Mouse (Mus musculus) Patski (cell line): Measurements from ENCODE around the gene Fev. TPM values are rescaled to one million over a fixed set of nuclear protein-coding genes. Genes with fewer than 3 reads are reported as not detected.

Experiments used
- ATAC-seq: fragments of 100-300 bp; one replicate; pipeline ENCODE4 v1.8.0; 2021
- CTCF ChIA-PET: fragments of 350-600 bp; sonication (Branson Sonifier 250); formaldehyde crosslinking; loops from one replicate; lab custom pipeline; 2022; ENCODE audit warnings: inconsistent platforms; lab: Charles Lee
- POLR2A ChIA-PET: fragments of 350-600 bp; sonication (Branson Sonifier 250); formaldehyde crosslinking; loops from one replicate; lab custom pipeline; 2022; ENCODE audit warnings: antibody characterized with exemption, inconsistent platforms; lab: Charles Lee
- DNase-seq: peaks from one replicate; pipeline ENCODE4 v3.0.0-alpha.2; 2011; ENCODE audit warnings: low read depth, low spot score
- H3K27me3 ChIP-seq: fragments of 371-371 bp; one replicate; pipeline ENCODE4 v1.5.1; 2021
- CTCF ChIP-seq: fragments of 100-300 bp; IDR thresholded peaks from one replicate; pipeline ENCODE4 v1.5.1; 2021
- in situ Hi-C: fragments of 300-500 bp; cut with MboI; formaldehyde crosslinking; loops from 3 replicates; pipeline ENCODE4 v1.11.1; 2018; ENCODE audit warnings: low pct_unique_long_range_greater_than_20kb, mixed read lengths
- polyA plus RNA-seq: library from polyadenylated mRNA; unstranded; gene quantifications from one replicate; pipeline ENCODE4 v1.2.3, GENCODE M21; 2021

Fev gene
- polyA plus RNA-seq, 1 experiment from 2014 or later, result not detected

DNA sequence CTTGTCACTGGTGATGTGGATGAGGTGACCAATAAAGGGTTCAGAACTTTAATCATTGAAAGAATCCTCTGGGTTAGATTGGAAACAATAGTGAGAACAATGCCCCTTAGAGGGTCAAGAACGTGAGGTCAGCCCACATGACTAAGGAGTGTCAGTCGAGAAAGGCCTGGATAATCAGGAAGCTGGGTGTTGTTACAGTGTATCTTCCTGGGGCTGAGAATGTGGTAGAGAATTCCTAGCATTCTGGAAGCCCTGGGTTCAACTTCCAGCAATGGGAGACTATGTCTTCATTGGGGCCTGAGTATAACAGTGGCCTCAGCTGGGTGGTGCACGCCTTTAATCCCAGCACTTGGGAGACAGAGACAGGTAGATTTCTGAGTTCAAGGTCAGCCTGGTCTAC is 8.0 kb downstream of the Fev start:
- ATAC-seq, result no peak
- in situ Hi-C loops, result no loop called here
- ChIA-PET CTCF (interaction anchor here (1.1 kb wide), 1 partner anchor 175 kb away, joined by 3 read pairs; no protein-coding TSS in a partner anchor), POLR2A (no interaction called here)
- no peak for DNase-seq
- H3K27me3 ChIP-seq, result peaks cover 49% of the 10 kb centered on the region
- TF ChIP-seq CTCF, result no peak

DNA sequence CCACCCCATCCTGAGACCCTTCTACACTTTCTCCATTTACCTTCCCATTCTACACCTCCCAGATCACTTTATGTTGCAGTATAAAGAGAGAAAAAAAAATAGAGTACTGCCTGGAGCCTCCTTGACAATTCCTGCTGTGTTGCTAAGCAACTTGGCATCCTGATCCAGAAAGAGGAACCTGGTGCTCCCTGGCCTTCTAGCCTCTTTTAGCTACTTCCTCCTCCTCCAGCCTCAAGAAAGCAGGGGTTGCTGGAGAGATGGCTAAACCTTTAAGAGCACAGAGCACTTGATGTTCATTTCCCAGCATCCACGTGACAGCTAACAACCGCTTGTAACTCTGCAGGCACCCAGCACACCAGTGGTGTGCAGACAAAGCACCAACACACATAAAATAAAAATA is 13.0 kb downstream of the Fev start:
- ATAC-seq (no peak), DNase-seq (no peak)
- ChIA-PET CTCF (no interaction called here), POLR2A (no interaction called here)
- no peak for TF ChIP-seq CTCF
- H3K27me3 ChIP-seq, result peaks cover 62% of the 10 kb centered on the region
- in situ Hi-C loops, result no loop called here

DNA sequence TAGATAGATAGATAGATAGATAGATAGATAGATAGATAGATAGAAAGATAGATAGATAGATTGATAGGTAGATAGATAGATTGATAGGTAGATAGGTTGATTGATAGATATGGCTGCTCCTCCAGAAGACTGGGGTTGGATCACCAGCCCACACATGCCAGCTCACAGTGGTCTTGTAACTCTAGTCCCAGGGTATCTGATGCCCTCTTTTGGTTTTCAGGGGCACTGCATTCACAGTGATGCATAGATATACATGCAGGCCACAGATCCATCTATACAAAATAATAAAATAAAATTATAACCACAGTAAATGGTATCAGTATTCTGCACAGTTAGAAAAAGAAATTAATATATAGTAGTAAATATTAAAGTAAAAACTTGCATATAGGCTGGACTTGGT is 23.4 kb downstream of the Fev start:
- CTCF ChIA-PET, result no interaction called here
- POLR2A ChIA-PET, result no interaction called here
- H3K27me3 ChIP-seq, result peaks cover 42% of the 10 kb centered on the region
- in situ Hi-C loops, result no loop called here
- no peak for DNase-seq
- no peak for TF ChIP-seq CTCF
- no peak for ATAC-seq

DNA sequence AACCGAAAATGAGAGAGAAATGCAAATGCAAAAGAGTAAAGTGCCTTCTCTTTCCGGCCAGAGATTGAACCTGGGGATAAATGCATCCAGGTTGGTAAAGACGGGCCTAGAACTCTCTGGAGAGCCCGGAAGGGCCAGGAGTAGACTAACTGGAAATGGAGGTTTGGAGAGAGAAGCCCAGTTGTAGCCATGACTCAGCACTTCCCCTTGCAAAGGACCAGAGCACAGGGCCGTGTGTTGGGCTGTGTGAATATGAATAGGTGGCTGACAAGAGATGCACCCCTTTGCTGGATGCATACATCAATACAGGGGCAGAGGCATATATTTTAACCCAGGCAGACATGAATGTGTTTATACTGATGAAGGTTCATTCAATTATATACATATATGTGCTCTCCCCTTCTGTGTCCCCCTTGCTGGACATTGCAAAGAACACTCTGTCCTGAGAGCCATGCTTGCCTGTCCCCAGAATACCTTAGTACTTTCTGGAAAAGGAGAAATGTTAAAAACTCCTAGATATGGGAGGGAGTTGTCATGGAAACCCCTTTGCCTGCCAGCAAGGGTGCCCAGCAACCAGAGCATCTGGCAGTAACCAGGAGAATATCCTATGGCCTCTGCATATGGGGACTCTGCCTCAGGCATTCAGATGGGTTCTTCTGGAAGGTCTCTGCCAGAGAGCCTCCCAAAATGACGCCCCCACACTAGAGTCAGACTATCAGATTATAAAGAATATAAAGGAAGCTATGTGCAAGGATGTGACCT is 25.8 kb downstream of the Fev start:
- peaks cover 44% of the 10 kb centered on the region for H3K27me3 ChIP-seq
- POLR2A ChIA-PET, result no interaction called here
- DNase-seq (no peak), ATAC-seq (no peak)
- CTCF ChIA-PET, result no interaction called here
- in situ Hi-C loops, result no loop called here
- TF ChIP-seq CTCF, result no peak

DNA sequence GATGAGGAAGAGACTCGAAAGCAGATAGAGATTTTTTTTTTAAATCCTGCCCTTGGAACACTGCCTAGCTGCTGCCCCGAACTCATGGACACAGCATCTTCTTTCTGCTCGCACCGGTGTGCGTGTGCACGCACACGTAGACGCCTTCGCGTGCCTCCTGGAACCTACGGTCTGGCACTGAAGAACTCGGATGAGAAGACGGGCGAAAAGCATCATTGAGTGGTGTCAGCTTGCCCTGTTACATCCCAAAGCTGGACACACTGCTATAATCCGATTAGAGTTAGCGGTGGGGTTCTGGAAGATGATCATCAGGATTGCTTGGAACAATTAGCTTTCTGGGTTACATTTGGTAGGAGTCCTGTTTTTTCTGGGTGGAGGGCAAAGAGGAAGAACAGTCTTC is 26.4 kb downstream of the Fev start:
- ChIA-PET CTCF (no interaction called here), POLR2A (no interaction called here)
- peaks cover 50% of the 10 kb centered on the region for H3K27me3 ChIP-seq
- in situ Hi-C loops, result no loop called here
- ATAC-seq (no peak), DNase-seq (no peak)
- no peak for TF ChIP-seq CTCF

- in situ Hi-C loops, result no loop called here
- ATAC-seq (no peak), DNase-seq (no peak)
- ChIA-PET POLR2A (no interaction called here), CTCF (no interaction called here)
- no peak for TF ChIP-seq CTCF
- peaks cover 51% of the 10 kb centered on the region for H3K27me3 ChIP-seq
Measured at GRCm38 (mm10) chr1:74858171-74858719, 27.0 kb downstream of the Fev start.

DNA sequence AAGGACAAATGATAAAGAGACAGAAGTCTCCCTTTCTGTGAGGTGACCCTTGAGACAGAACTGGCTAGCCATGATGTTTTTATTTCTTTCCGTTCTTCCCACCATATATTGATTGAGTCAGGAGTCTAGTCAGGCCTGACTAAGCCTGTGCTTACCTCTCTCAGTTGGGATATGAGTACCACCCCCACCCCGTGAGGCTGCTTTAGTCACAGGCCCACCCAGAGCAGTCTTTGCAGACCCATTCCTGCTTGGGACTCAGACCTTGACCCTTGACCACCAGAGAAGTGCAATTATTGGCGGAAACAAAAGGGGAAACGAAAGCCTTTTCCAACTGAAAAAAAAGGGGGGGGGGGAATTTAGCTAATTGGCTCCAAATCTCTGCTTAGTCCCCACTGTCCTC is 27.5 kb downstream of the Fev start:
- TF ChIP-seq CTCF, result no peak
- DNase-seq, result no peak
- ATAC-seq, result no peak
- peaks cover 56% of the 10 kb centered on the region for H3K27me3 ChIP-seq
- in situ Hi-C loops, result no loop called here
- ChIA-PET POLR2A (no interaction called here), CTCF (no interaction called here)

DNA sequence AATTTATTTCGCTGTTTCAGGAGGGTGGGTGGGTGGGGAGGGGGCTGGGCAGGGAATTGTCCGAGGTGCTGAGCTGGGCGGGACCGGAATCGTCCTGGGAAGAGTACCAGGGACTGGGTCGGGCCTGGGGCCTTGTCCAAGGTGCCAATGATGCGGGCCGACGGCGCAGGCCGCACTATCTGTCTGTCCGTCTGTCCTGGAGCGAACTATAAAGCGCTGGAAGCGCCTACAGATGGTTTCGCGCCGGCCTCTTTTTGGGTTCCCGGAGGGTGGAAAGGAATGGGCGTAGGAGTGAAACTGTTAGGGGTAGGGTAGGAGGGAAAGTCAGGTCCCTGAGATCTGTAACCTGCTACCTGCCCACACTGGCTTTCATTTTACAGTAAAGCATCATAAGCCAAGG is 28.0 kb downstream of the Fev start:
- in situ Hi-C loops, result no loop called here
- ATAC-seq (no peak), DNase-seq (no peak)
- ChIA-PET CTCF (no interaction called here), POLR2A (no interaction called here)
- TF ChIP-seq CTCF, result no peak
- H3K27me3 ChIP-seq, result peaks cover 59% of the 10 kb centered on the region

DNA sequence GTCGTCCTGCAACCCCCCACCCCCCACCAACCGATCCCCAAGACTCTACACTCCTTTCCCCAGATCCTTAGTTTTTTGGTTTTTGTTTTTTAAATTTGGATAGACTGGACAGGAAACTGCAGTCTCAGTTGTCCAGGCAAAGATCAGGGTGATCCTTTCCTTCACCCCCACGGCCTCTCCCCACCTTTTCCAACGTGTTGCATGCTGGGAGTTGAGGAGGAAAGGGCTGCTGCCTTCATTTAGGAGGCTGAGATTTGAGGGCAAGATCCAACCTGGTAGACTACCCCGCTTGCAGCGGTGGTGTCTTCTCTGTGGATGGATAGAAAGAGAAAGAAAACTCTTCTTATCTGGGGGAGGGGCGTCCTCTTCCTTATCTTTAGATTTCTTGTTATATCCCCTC is 28.4 kb downstream of the Fev start:
- ChIA-PET POLR2A (no interaction called here), CTCF (no interaction called here)
- H3K27me3 ChIP-seq, result peaks cover 60% of the 10 kb centered on the region
- ATAC-seq, result no peak
- no peak for DNase-seq
- TF ChIP-seq CTCF, result no peak
- in situ Hi-C loops, result no loop called here

- no peak for DNase-seq
- ATAC-seq, result no peak
- H3K27me3 ChIP-seq, result peaks cover 63% of the 10 kb centered on the region
- CTCF ChIA-PET, result no interaction called here
- POLR2A ChIA-PET, result no interaction called here
- in situ Hi-C loops, result no loop called here
- no peak for TF ChIP-seq CTCF
Measured at GRCm38 (mm10) chr1:74856439-74856720, 28.8 kb downstream of the Fev start.

- CTCF ChIA-PET, result no interaction called here
- DNase-seq, result no peak
- peaks cover 66% of the 10 kb centered on the region for H3K27me3 ChIP-seq
- POLR2A ChIA-PET, result no interaction called here
- in situ Hi-C loops, result no loop called here
- no peak for TF ChIP-seq CTCF
- ATAC-seq, result no peak
Measured at GRCm38 (mm10) chr1:74855651-74856438, 29.4 kb downstream of the Fev start.
